Mouse (Mus musculus) hindbrain, postnatal 0 days (tissue): Measurements from ENCODE around the gene Mex3a. TPM values are rescaled to one million over a fixed set of nuclear protein-coding genes. Genes with fewer than 3 reads are reported as not detected.

Experiments
- ATAC-seq: fragments of 200-750 bp; cut with Nextera tagmentation; 2 replicates; pipeline ENCODE4 v1.8.0; 2017; ENCODE audit warnings: mild to moderate bottlenecking, moderate TSS enrichment, moderate library complexity
- DNase-seq: peaks from one replicate; pipeline ENCODE4 v3.0.0-alpha.2; 2015; ENCODE audit warnings: low spot score
- H3K27ac ChIP-seq: fragments of 300-500 bp; sonication (generic); 2 replicates; pipeline ENCODE4 v1.5.1; 2014; ENCODE audit warnings: mild to moderate bottlenecking
- H3K27me3 ChIP-seq: fragments of 300-500 bp; sonication (generic); 2 replicates; pipeline ENCODE4 v1.6.1; 2014; ENCODE audit warnings: low read length, mixed read lengths; ENCODE audit not compliant: insufficient read depth
- H3K36me3 ChIP-seq: fragments of 300-500 bp; sonication (generic); 2 replicates; pipeline ENCODE4 v1.6.1; 2014; ENCODE audit warnings: low read length, mixed read lengths; ENCODE audit not compliant: insufficient read depth
- H3K4me1 ChIP-seq: fragments of 300-500 bp; sonication (generic); 2 replicates; pipeline ENCODE4 v1.6.1; 2014; ENCODE audit warnings: antibody characterized with exemption, low read length, mixed read lengths; ENCODE audit not compliant: insufficient read depth
- H3K4me2 ChIP-seq: fragments of 300-500 bp; sonication (generic); 2 replicates; pipeline ENCODE4 v1.6.1; 2014; ENCODE audit warnings: low read depth, mild to moderate bottlenecking, low read length, moderate library complexity, mixed read lengths
- H3K4me3 ChIP-seq: fragments of 300-500 bp; sonication (generic); 2 replicates; pipeline ENCODE4 v1.5.1; 2014; ENCODE audit warnings: low read length
- H3K9ac ChIP-seq: fragments of 300-500 bp; sonication (generic); replicated peaks from 2 replicates; pipeline ENCODE4 v1.6.1; 2014; ENCODE audit warnings: mild to moderate bottlenecking, low read length, moderate library complexity, mixed read lengths
- H3K9me3 ChIP-seq: fragments of 300-500 bp; sonication (generic); 2 replicates; pipeline ENCODE4 v1.6.1; 2016; ENCODE audit warnings: low read length, mixed read lengths
- CTCF ChIP-seq: IDR thresholded peaks from 2 replicates; pipeline ENCODE4 v1.5.1; 2016; ENCODE audit warnings: antibody characterized with exemption, control low read depth, low read depth
- WGBS: fragments of 180-500 bp; shearing (Covaris S2); extraction: QIAGEN DNeasy Blood & Tissue Kit; methylation state at CpG from one replicate; pipeline ENCODE4 v1.1.7; 2014; 5-methylcytosine and 5-hydroxymethylcytosine counted together
- microRNA counts: library from miRNA; unstranded; fragments of <30 nt; microRNA quantifications from one replicate; lab custom pipeline; 2015
- microRNA-seq, 2 experiments: library from miRNA; unstranded; fragments of <30 nt; microRNA quantifications; one replicate each; pipeline ENCODE4; 2016
- polyA plus RNA-seq: library from polyadenylated mRNA; unstranded; fragments of >200 nt; fragmentation: Nextera tagmentation; extraction: Ambion mirVana; gene quantifications from 2 replicates; pipeline ENCODE4 v1.2.1, GENCODE M21; 2015
- total RNA-seq: library from RNA; depleted of rRNA; stranded (reverse); fragments of >200 nt; gene quantifications from 2 replicates; pipeline ENCODE4 v1.2.3, GENCODE M21; 2014; rRNA removed

Gene Mex3a
- total and polyA plus RNA-seq, 2 experiments from 2014 or later: 15.3 to 52.3 TPM

DNA sequence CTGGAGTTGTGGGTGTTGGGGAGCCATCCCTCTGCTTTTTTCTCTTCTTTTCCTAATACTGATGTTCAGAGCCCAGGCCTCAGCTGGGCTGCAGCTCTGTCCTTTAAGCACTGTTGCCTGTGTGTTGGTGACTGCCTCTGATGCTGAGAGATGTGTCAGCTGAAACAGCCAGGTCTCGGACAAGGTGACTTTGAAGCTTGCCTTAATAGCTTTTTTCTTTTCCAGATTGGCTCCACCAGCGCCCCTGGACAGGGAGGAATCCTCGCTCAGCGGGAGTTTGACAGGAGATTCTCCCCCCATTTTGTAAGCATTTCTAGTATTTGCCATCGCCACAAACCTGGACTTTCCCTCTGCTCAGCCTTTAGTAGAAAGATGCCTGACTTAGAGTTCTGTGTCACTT, 54.4 kb downstream of the Mex3a start:
- DNase-seq (no peak), ATAC-seq (no peak)
- H3K36me3 ChIP-seq: peaks cover 42% of the 10 kb centered on the region
- no peak for TF ChIP-seq CTCF
- H3K4me3 ChIP-seq: no peak overlapping the region
- no peaks in the 10 kb centered on the region for H3K4me1 ChIP-seq
- H3K9ac ChIP-seq: no peak overlapping the region
- no peaks in the 10 kb centered on the region for H3K27me3 ChIP-seq
- H3K4me2 ChIP-seq: no peak overlapping the region
- H3K9me3 ChIP-seq: no peaks in the 10 kb centered on the region
- no peak overlapping the region for H3K27ac ChIP-seq
- WGBS: 94% methylated on average over 5 of the region's 5 CpGs

DNA sequence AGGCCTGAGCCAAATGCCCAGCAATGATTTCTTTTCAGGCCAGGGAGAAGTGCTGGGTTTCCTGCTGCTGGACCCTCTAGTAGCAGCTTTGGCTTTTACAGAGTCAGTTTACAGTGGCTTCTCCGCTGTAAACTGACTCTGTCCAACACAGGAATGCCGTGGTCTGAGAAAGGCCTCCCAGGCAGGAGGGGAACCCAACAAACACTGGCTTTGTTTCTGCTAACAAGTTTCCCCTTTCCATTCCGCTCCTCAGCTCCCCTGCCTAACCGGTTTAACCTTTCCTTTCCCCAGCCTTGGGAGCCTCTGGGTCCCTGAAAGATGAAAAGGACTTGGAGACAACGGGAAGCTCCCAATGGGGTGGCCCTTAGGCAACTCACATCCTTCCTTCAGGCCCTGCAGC, 58.1 kb downstream of the Mex3a start:
- TF ChIP-seq CTCF: no peak
- Histone ChIP-seq H3K9me3 (no peaks in the 10 kb centered on the region), H3K27me3 (no peaks in the 10 kb centered on the region), H3K9ac (no peak overlapping the region), H3K36me3 (peaks cover 29% of the 10 kb centered on the region), H3K27ac (no peak overlapping the region), H3K4me2 (no peak overlapping the region), H3K4me3 (no peak overlapping the region), H3K4me1 (no peaks in the 10 kb centered on the region; the same call in 1 of the 2 replicates)
- DNase-seq (no peak), ATAC-seq (no peak)
- WGBS: 19% methylated on average over 5 of the region's 5 CpGs

MicroRNAs within 50 kb of the gene (microRNA counts, 519-probe panel; counts per million panel counts)
- not detected for microRNA mmu-miR-1905 (lab: Ali Mortazavi, UCI)

Small RNA genes lying within 50 kb of the gene (microRNA-seq; reads per million reads assigned to microRNA genes)
- 0 reads per million in 2 experiments for gene Mir1905

Other genes with a start within 250 kb of the Mex3a start
- gene Gm38392, start 245.2 kb upstream of the Mex3a start, total RNA-seq: 2.1 TPM in 1 of 2 replicates, not detected in the other
- gene Gm38392, start 245.2 kb upstream of the Mex3a start, polyA plus RNA-seq: 0.21 and 0.24 TPM in 2 replicates
- not detected in 2 replicates for gene Tsacc, start 235.4 kb upstream of the Mex3a start, total RNA-seq
- 10.5 and 10.6 TPM in 2 replicates for gene Tsacc, start 235.4 kb upstream of the Mex3a start, polyA plus RNA-seq
- 231 and 236 TPM in 2 replicates for gene Cct3, start 235.3 kb upstream of the Mex3a start, total RNA-seq
- 388 and 401 TPM in 2 replicates for gene Cct3, start 235.3 kb upstream of the Mex3a start, polyA plus RNA-seq
- gene Glmp, start 207.4 kb upstream of the Mex3a start, total RNA-seq: 54.9 and 76.9 TPM in 2 replicates
- 135 and 142 TPM in 2 replicates for gene Glmp, start 207.4 kb upstream of the Mex3a start, polyA plus RNA-seq
- gene Tmem79, start 196.2 kb upstream of the Mex3a start, total RNA-seq: 0.52 and 0.54 TPM in 2 replicates
- gene Tmem79, start 196.2 kb upstream of the Mex3a start, polyA plus RNA-seq: 1.1 and 1.5 TPM in 2 replicates
- gene Smg5, start 196.1 kb upstream of the Mex3a start, total RNA-seq: 78.8 and 98.1 TPM in 2 replicates
- 42.9 and 43.0 TPM in 2 replicates for gene Smg5, start 196.1 kb upstream of the Mex3a start, polyA plus RNA-seq
- gene Paqr6, start 167.8 kb upstream of the Mex3a start, total RNA-seq: 8.3 and 10.1 TPM in 2 replicates
- 8.6 and 10.3 TPM in 2 replicates for gene Paqr6, start 167.8 kb upstream of the Mex3a start, polyA plus RNA-seq
- not detected in 2 replicates for gene Bglap3, start 159.7 kb upstream of the Mex3a start, total RNA-seq
- gene Bglap3, start 159.7 kb upstream of the Mex3a start, polyA plus RNA-seq: 0.15 TPM in 1 of 2 replicates, not detected in the other
- not detected in 2 replicates for gene Bglap2, start 153.7 kb upstream of the Mex3a start, total RNA-seq
- not detected in 2 replicates for gene Bglap2, start 153.7 kb upstream of the Mex3a start, polyA plus RNA-seq
- gene Bglap, start 147.9 kb upstream of the Mex3a start, total RNA-seq: not detected in 2 replicates
- gene Bglap, start 147.9 kb upstream of the Mex3a start, polyA plus RNA-seq: not detected in 2 replicates
- gene Pmf1, start 122.1 kb upstream of the Mex3a start, total RNA-seq: 39.4 and 60.4 TPM in 2 replicates
- gene Pmf1, start 122.1 kb upstream of the Mex3a start, polyA plus RNA-seq: 47.2 and 48.4 TPM in 2 replicates
- 68.3 and 68.6 TPM in 2 replicates for gene Slc25a44, start 107.3 kb upstream of the Mex3a start, total RNA-seq
- 31.9 and 34.1 TPM in 2 replicates for gene Slc25a44, start 107.3 kb upstream of the Mex3a start, polyA plus RNA-seq
- gene Sema4a, start 71.2 kb upstream of the Mex3a start, total RNA-seq: 39.4 and 45.2 TPM in 2 replicates
- gene Sema4a, start 71.2 kb upstream of the Mex3a start, polyA plus RNA-seq: 25.4 and 26.5 TPM in 2 replicates
- gene Lmna, start 22.4 kb upstream of the Mex3a start, total RNA-seq: 59.7 and 60.8 TPM in 2 replicates
- gene Lmna, start 22.4 kb upstream of the Mex3a start, polyA plus RNA-seq: 59.1 and 61.1 TPM in 2 replicates
- gene Rab25, start 15.9 kb downstream of the Mex3a start, total RNA-seq: not detected in 2 replicates
- gene Rab25, start 15.9 kb downstream of the Mex3a start, polyA plus RNA-seq: 0.44 and 1.3 TPM in 2 replicates
- 45.1 and 59.2 TPM in 2 replicates for gene Lamtor2, start 20.7 kb downstream of the Mex3a start, total RNA-seq
- gene Lamtor2, start 20.7 kb downstream of the Mex3a start, polyA plus RNA-seq: 189 and 198 TPM in 2 replicates
- gene Ubqln4, start 21.4 kb downstream of the Mex3a start, total RNA-seq: 119 and 131 TPM in 2 replicates
- 29.4 and 29.8 TPM in 2 replicates for gene Ubqln4, start 21.4 kb downstream of the Mex3a start, polyA plus RNA-seq
- 247 and 307 TPM in 2 replicates for gene Ssr2, start 43.5 kb downstream of the Mex3a start, total RNA-seq
- gene Ssr2, start 43.5 kb downstream of the Mex3a start, polyA plus RNA-seq: 209 and 210 TPM in 2 replicates
- 93.4 and 100 TPM in 2 replicates for gene Arhgef2, start 73.6 kb downstream of the Mex3a start, total RNA-seq
- gene Arhgef2, start 73.6 kb downstream of the Mex3a start, polyA plus RNA-seq: 56.0 and 57.1 TPM in 2 replicates
- not detected in 2 replicates for gene Rxfp4, start 120.7 kb downstream of the Mex3a start, total RNA-seq
- not detected in 2 replicates for gene Rxfp4, start 120.7 kb downstream of the Mex3a start, polyA plus RNA-seq
- 57.9 and 74.4 TPM in 2 replicates for gene Khdc4, start 153.4 kb downstream of the Mex3a start, total RNA-seq
- gene Khdc4, start 153.4 kb downstream of the Mex3a start, polyA plus RNA-seq: 66.1 and 70.7 TPM in 2 replicates
- 55.6 and 76.7 TPM in 2 replicates for gene Rit1, start 184.4 kb downstream of the Mex3a start, total RNA-seq
- 68.7 and 69.3 TPM in 2 replicates for gene Rit1, start 184.4 kb downstream of the Mex3a start, polyA plus RNA-seq
- 201 and 216 TPM in 2 replicates for gene Syt11, start 242.8 kb downstream of the Mex3a start, total RNA-seq
- 265 and 273 TPM in 2 replicates for gene Syt11, start 242.8 kb downstream of the Mex3a start, polyA plus RNA-seq